Mouse (Mus musculus): ENCODE data around the gene Rab11fip2. TPM values are rescaled to one million over a fixed set of nuclear protein-coding genes. Genes with fewer than 3 reads are reported as not detected.

Gene Rab11fip2
- total RNA-seq (2015; ENCODE audit: low replicate concordance), result 4.6 and 4.7 TPM in 2 replicates
- 4.3 and 5.5 TPM in 2 replicates for total RNA-seq (2017; ENCODE audit: low replicate concordance)

GRCm38 (mm10) chr19:59943322-59943871 lies at the start of gene Rab11fip2:
Gene Rab11fip2 (minus strand): TSS chr19:59943654.
- ATAC-seq (replicated peaks; ENCODE audit: low FRiP score, poor library complexity, severe bottlenecking), result peak; percentile 97

- no peak for ATAC-seq (replicated peaks; ENCODE audit: low FRiP score, poor library complexity, severe bottlenecking)
Measured at GRCm38 (mm10) chr19:59981588-59981987, 38.1 kb upstream of the Rab11fip2 start.

- ATAC-seq (replicated peaks; ENCODE audit: low FRiP score, poor library complexity, severe bottlenecking), result no peak
Measured at GRCm38 (mm10) chr19:59954936-59955335, 11.5 kb upstream of the Rab11fip2 start.

GRCm38 (mm10) chr19:59949731-59950130 lies 6.3 kb upstream of the Rab11fip2 start:
- no peak for ATAC-seq (replicated peaks; ENCODE audit: low FRiP score, poor library complexity, severe bottlenecking)

- ATAC-seq (replicated peaks; ENCODE audit: low FRiP score, poor library complexity, severe bottlenecking), result peak; percentile 57
Measured at GRCm38 (mm10) chr19:59942716-59943321, 635 bp downstream of the Rab11fip2 start.

GRCm38 (mm10) chr19:59939711-59940110 lies 3.7 kb downstream of the Rab11fip2 start:
- ATAC-seq (replicated peaks; ENCODE audit: low FRiP score, poor library complexity, severe bottlenecking), result no peak

- no peak for ATAC-seq (replicated peaks; ENCODE audit: low FRiP score, poor library complexity, severe bottlenecking)
Measured at GRCm38 (mm10) chr19:59932085-59932484, 11.4 kb downstream of the Rab11fip2 start.

GRCm38 (mm10) chr19:59928672-59929071 lies 14.8 kb downstream of the Rab11fip2 start:
- ATAC-seq (replicated peaks; ENCODE audit: low FRiP score, poor library complexity, severe bottlenecking), result no peak

- no peak for ATAC-seq (replicated peaks; ENCODE audit: low FRiP score, poor library complexity, severe bottlenecking)
Measured at GRCm38 (mm10) chr19:59926125-59926524, 17.3 kb downstream of the Rab11fip2 start.

GRCm38 (mm10) chr19:59920846-59921245 lies 22.6 kb downstream of the Rab11fip2 start:
- ATAC-seq (replicated peaks; ENCODE audit: low FRiP score, poor library complexity, severe bottlenecking), result no peak; the same call in 1 of the 2 replicates

GRCm38 (mm10) chr19:59917901-59918613 lies 25.4 kb downstream of the Rab11fip2 start:
- no peak for ATAC-seq (replicated peaks; ENCODE audit: low FRiP score, poor library complexity, severe bottlenecking)

- ATAC-seq (replicated peaks; ENCODE audit: low FRiP score, poor library complexity, severe bottlenecking), result no peak
Measured at GRCm38 (mm10) chr19:59911554-59911953, 31.9 kb downstream of the Rab11fip2 start.

GRCm38 (mm10) chr19:59905296-59906081 lies 38.0 kb downstream of the Rab11fip2 start:
- peak; percentile 87 for ATAC-seq (replicated peaks; ENCODE audit: low FRiP score, poor library complexity, severe bottlenecking)

- peak; percentile 73; the same call in 1 of the 2 replicates for ATAC-seq (replicated peaks; ENCODE audit: low FRiP score, poor library complexity, severe bottlenecking)
Measured at GRCm38 (mm10) chr19:59899965-59900364, 43.5 kb downstream of the Rab11fip2 start.

GRCm38 (mm10) chr19:59898301-59898700 lies 45.2 kb downstream of the Rab11fip2 start:
- ATAC-seq (replicated peaks; ENCODE audit: low FRiP score, poor library complexity, severe bottlenecking), result no peak

- ATAC-seq (replicated peaks; ENCODE audit: low FRiP score, poor library complexity, severe bottlenecking), result no peak
Measured at GRCm38 (mm10) chr19:59889383-59889782, 54.1 kb downstream of the Rab11fip2 start.

GRCm38 (mm10) chr19:59888846-59889245 lies 54.6 kb downstream of the Rab11fip2 start:
- ATAC-seq (replicated peaks; ENCODE audit: low FRiP score, poor library complexity, severe bottlenecking), result no peak

- no peak for ATAC-seq (replicated peaks; ENCODE audit: low FRiP score, poor library complexity, severe bottlenecking)
Measured at GRCm38 (mm10) chr19:59887866-59888265, 55.6 kb downstream of the Rab11fip2 start.

GRCm38 (mm10) chr19:59885301-59885700 lies 58.2 kb downstream of the Rab11fip2 start:
- ATAC-seq (replicated peaks; ENCODE audit: low FRiP score, poor library complexity, severe bottlenecking), result no peak

- ATAC-seq (replicated peaks; ENCODE audit: low FRiP score, poor library complexity, severe bottlenecking), result no peak
Measured at GRCm38 (mm10) chr19:59877238-59877637, 66.2 kb downstream of the Rab11fip2 start.
